Mouse (Mus musculus) forebrain, embryonic 10.5 days (tissue): Measurements from ENCODE around the gene Ggcx. TPM values are rescaled to one million over a fixed set of nuclear protein-coding genes. Genes with fewer than 3 reads are reported as not detected.

ENCODE experiments used
- DNase-seq: peaks from one replicate; pipeline ENCODE4 v3.0.0-alpha.2; 2017; ENCODE audit warnings: low spot score; ENCODE audit errors: extremely low spot score
- H3K27ac ChIP-seq: fragments of 300-500 bp; sonication (generic); 2 replicates; pipeline ENCODE4 v1.5.1; 2016; ENCODE audit warnings: mild to moderate bottlenecking
- H3K27me3 ChIP-seq: fragments of 300-500 bp; sonication (generic); 2 replicates; pipeline ENCODE4 v1.6.1; 2016; ENCODE audit warnings: mild to moderate bottlenecking; ENCODE audit not compliant: poor library complexity, severe bottlenecking
- H3K36me3 ChIP-seq: fragments of 300-500 bp; sonication (generic); replicated peaks from 2 replicates; pipeline ENCODE4 v1.6.1; 2016; ENCODE audit warnings: mild to moderate bottlenecking, moderate library complexity
- H3K4me1 ChIP-seq: fragments of 300-500 bp; sonication (generic); 2 replicates; pipeline ENCODE4 v1.6.1; 2016
- H3K4me3 ChIP-seq: fragments of 300-500 bp; sonication (generic); 2 replicates; pipeline ENCODE4 v1.5.1; 2016; ENCODE audit warnings: mild to moderate bottlenecking, moderate library complexity
- H3K9me3 ChIP-seq: fragments of 300-500 bp; sonication (generic); 2 replicates; pipeline ENCODE4 v1.6.1; 2016; ENCODE audit warnings: mild to moderate bottlenecking, moderate library complexity
- WGBS: fragments of 180-500 bp; shearing (Covaris S2); methylation state at CpG from one replicate; pipeline ENCODE4 v1.1.7; 2016; 5-methylcytosine and 5-hydroxymethylcytosine counted together
- polyA plus RNA-seq: library from polyadenylated mRNA; unstranded; fragments of >200 nt; fragmentation: Nextera tagmentation; extraction: Ambion mirVana; gene quantifications from 2 replicates; pipeline ENCODE4 v1.2.1, GENCODE M21; 2016

The Ggcx gene
- polyA plus RNA-seq, 1 experiment from 2014 or later, result 16.8 TPM

DNA sequence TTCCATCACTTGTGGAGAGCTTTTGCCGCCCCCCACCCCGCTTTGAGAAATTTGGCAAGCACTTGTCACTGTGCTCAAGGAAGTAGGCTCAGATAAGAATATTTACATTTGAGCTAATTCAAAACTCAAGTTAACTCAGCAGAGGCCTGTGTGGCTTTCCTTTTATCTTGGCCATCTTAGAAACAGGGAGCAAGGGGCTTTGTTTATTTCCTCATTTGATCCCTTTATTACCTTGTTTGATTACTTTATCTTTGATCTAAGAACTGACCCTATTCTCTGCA lies 66.3 kb downstream of the Ggcx start:
- Histone ChIP-seq H3K4me3 (no peak overlapping the region), H3K4me1 (no peaks in the 10 kb centered on the region), H3K27me3 (no peaks in the 10 kb centered on the region), H3K36me3 (no peaks in the 10 kb centered on the region), H3K27ac (no peak overlapping the region), H3K9me3 (no peaks in the 10 kb centered on the region)
- no peak for DNase-seq
- 98% methylated on average over 2 of the region's 2 CpGs for WGBS

Other genes with a start within 250 kb of the Ggcx start
- gene Atoh8, start 178.7 kb upstream of the Ggcx start, polyA plus RNA-seq, result 11.2 and 11.5 TPM in 2 replicates
- not detected in 2 replicates for gene Sftpb, start 109.7 kb upstream of the Ggcx start, polyA plus RNA-seq
- 90.1 and 91.5 TPM in 2 replicates for gene Usp39, start 69.1 kb upstream of the Ggcx start, polyA plus RNA-seq
- 28.7 and 29.8 TPM in 2 replicates for gene 0610030E20Rik, start 67.0 kb upstream of the Ggcx start, polyA plus RNA-seq
- 5.6 and 5.8 TPM in 2 replicates for gene Tmem150a, start 58.9 kb upstream of the Ggcx start, polyA plus RNA-seq
- 108 and 111 TPM in 2 replicates for gene Rnf181, start 47.4 kb upstream of the Ggcx start, polyA plus RNA-seq
- 12.6 and 13.0 TPM in 2 replicates for gene Vamp5, start 33.8 kb upstream of the Ggcx start, polyA plus RNA-seq
- 35.9 and 40.5 TPM in 2 replicates for gene Vamp8, start 23.6 kb upstream of the Ggcx start, polyA plus RNA-seq
- gene Mat2a, start 25.2 kb downstream of the Ggcx start, polyA plus RNA-seq, result 490 and 511 TPM in 2 replicates
- 0.11 and 0.30 TPM in 2 replicates for gene Sh2d6, start 107.4 kb downstream of the Ggcx start, polyA plus RNA-seq
- 8.9 and 10.5 TPM in 2 replicates for gene Capg, start 130.1 kb downstream of the Ggcx start, polyA plus RNA-seq
- gene Elmod3, start 184.1 kb downstream of the Ggcx start, polyA plus RNA-seq, result 12.5 and 13.7 TPM in 2 replicates
- 8.1 and 8.3 TPM in 2 replicates for gene Retsat, start 184.2 kb downstream of the Ggcx start, polyA plus RNA-seq
- 28.6 and 28.7 TPM in 2 replicates for gene Tgoln1, start 202.7 kb downstream of the Ggcx start, polyA plus RNA-seq